7 mouse cellular contexts compared by ENCODE assay signal in the genomic region with DNA sequence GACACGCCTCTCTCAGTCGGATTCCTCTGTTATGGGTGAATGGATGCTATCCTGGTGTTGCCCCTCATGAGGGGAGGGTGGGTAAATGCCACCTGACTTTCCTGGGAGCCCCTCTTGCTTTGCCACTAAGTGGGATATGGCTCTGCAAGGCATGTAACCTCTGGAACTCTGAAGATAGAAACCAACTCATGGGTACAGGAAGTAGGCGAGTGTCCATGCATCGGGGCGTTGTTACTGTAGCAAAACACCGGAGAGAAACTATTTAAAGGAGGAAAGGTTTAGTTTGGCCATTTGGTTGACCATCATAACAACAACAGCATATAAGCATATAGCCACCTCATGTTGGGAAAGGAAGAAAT. TPM values are rescaled to one million over a fixed set of nuclear protein-coding genes. Genes with fewer than 3 reads are reported as not detected.
DNase-seq lines count a peak whose midpoint lies in the region; ATAC-seq and TF ChIP-seq lines count a peak whose summit lies in the region.

No protein-coding gene starts in this region.

- peak overlapping the region; percentile 5; the same call in 1 of the 2 replicates for H3K4me3 ChIP-seq in spleen, adult 2 months (ENCODE audit: extremely low read depth, insufficient read depth, insufficient read length)
- peak overlapping the region; percentile 29 for H3K4me3 ChIP-seq in forebrain, embryonic 14.5 days (ENCODE audit: low read depth, low read length)
- peak overlapping the region; percentile 51 for H3K4me3 ChIP-seq in liver, embryonic 11.5 days (ENCODE audit: low read depth, low read length)
- peak overlapping the region; percentile 39 for H3K4me3 ChIP-seq in stomach, postnatal 0 days (ENCODE audit: low read depth, low read length)

- H3K4me1 ChIP-seq in spleen, adult 2 months (ENCODE audit: control insufficient read depth, insufficient read depth, insufficient read length), result peaks cover 20% of the 10 kb centered on the region; the same call in 1 of the 2 replicates
- H3K4me1 ChIP-seq in forebrain, embryonic 14.5 days (ENCODE audit: control insufficient read depth, insufficient read depth, low read length), result peaks cover 18% of the 10 kb centered on the region
- peaks cover 21% of the 10 kb centered on the region for H3K4me1 ChIP-seq in liver, embryonic 11.5 days (replicated peaks; ENCODE audit: control insufficient read depth, insufficient read depth, low read length)
- peaks cover 2% of the 10 kb centered on the region; the same call in 1 of the 2 replicates for H3K4me1 ChIP-seq in stomach, postnatal 0 days (replicated peaks; ENCODE audit: control insufficient read depth, insufficient read depth)

- no peaks in the 10 kb centered on the region for H3K27me3 ChIP-seq in spleen, adult 2 months (ENCODE audit: control insufficient read depth, insufficient read depth, low read length)
- H3K27me3 ChIP-seq in forebrain, embryonic 14.5 days (replicated peaks; ENCODE audit: control insufficient read depth, insufficient read depth, low read length), result no peaks in the 10 kb centered on the region
- H3K27me3 ChIP-seq in liver, embryonic 11.5 days (replicated peaks; ENCODE audit: control insufficient read depth, insufficient read depth, low read length), result no peaks in the 10 kb centered on the region
- no peaks in the 10 kb centered on the region for H3K27me3 ChIP-seq in stomach, postnatal 0 days (ENCODE audit: control insufficient read depth, insufficient read depth, low read length)

- no peak for TF ChIP-seq EP300 in stomach, postnatal 0 days (optimal IDR thresholded peaks at IDR 0.05)

- no peak for DNase-seq in spleen, adult 2 months (ENCODE audit: low read depth in 1 of 2, low spot score in 2 of 2)
- no peak for DNase-seq in spleen, postnatal 14 days (ENCODE audit: low spot score in 2 of 2)
- DNase-seq in forebrain, embryonic 14.5 days (ENCODE audit: low spot score), result no peak
- DNase-seq in liver, embryonic 11.5 days (ENCODE audit: low spot score), result no peak
- DNase-seq in stomach, postnatal 0 days (ENCODE audit: low spot score), result no peak
- DNase-seq in right cerebral cortex, adult 2 months (ENCODE audit: low spot score in 2 of 2), result no peak

- H3K9me3 ChIP-seq in forebrain, embryonic 14.5 days (replicated peaks; ENCODE audit: control insufficient read depth, low read length), result no peaks in the 10 kb centered on the region
- no peaks in the 10 kb centered on the region for H3K9me3 ChIP-seq in liver, embryonic 11.5 days (ENCODE audit: control insufficient read depth, low read length)
- no peaks in the 10 kb centered on the region for H3K9me3 ChIP-seq in stomach, postnatal 0 days (ENCODE audit: control insufficient read depth, low read length)

- TF ChIP-seq POLR2A in spleen, adult 2 months (IDR thresholded peaks at IDR 0.05; ENCODE audit: low read depth, low read length), result no peak

- no peaks in the 10 kb centered on the region for H3K36me3 ChIP-seq in spleen, adult 2 months (ENCODE audit: control insufficient read depth, insufficient read depth, low read length)
- 0 out of 2 replicates have a peak, but pooled peaks cover 2% of the 10 kb centered on the region for H3K36me3 ChIP-seq in forebrain, embryonic 14.5 days (ENCODE audit: control insufficient read depth, insufficient read depth, low read length)
- H3K36me3 ChIP-seq in liver, embryonic 11.5 days (ENCODE audit: control insufficient read depth, insufficient read depth, low read length), result no peaks in the 10 kb centered on the region
- H3K36me3 ChIP-seq in stomach, postnatal 0 days (ENCODE audit: control insufficient read depth, insufficient read depth, low read length), result no peaks in the 10 kb centered on the region

- TF ChIP-seq CTCF in spleen, adult 2 months (IDR thresholded peaks at IDR 0.05; ENCODE audit: extremely low read depth, insufficient read depth, insufficient read length, insufficient replicate concordance), result no peak
- TF ChIP-seq CTCF in stomach, postnatal 0 days (IDR thresholded peaks at IDR 0.05; ENCODE audit: low read depth), result no peak

- peak overlapping the region; percentile 53; the same call in 1 of the 2 replicates for H3K27ac ChIP-seq in spleen, adult 2 months (ENCODE audit: insufficient read depth, low read length)
- H3K27ac ChIP-seq in forebrain, embryonic 14.5 days (ENCODE audit: low read depth, low read length), result peak overlapping the region; percentile 49; the same call in 1 of the 2 replicates
- H3K27ac ChIP-seq in liver, embryonic 11.5 days (ENCODE audit: low read depth, low read length), result no peak overlapping the region
- H3K27ac ChIP-seq in stomach, postnatal 0 days (replicated peaks), result 0 out of 2 replicates have a peak overlapping the region, but pooled peaks have one; percentile 56

- peak overlapping the region; percentile 56 for H3K9ac ChIP-seq in forebrain, embryonic 14.5 days (ENCODE audit: low read length)
- peak overlapping the region; percentile 57; the same call in 1 of the 2 replicates for H3K9ac ChIP-seq in liver, embryonic 11.5 days (ENCODE audit: low read depth, low read length)
- no peak overlapping the region for H3K9ac ChIP-seq in stomach, postnatal 0 days (ENCODE audit: low read length)

- ATAC-seq in forebrain, embryonic 14.5 days, result no peak
- no peak for ATAC-seq in liver, embryonic 11.5 days (replicated peaks; ENCODE audit: low FRiP score)
- ATAC-seq in stomach, postnatal 0 days (ENCODE audit: low FRiP score, low TSS enrichment), result no peak
- ATAC-seq in inflammation-experienced regulatory T-cells, adult 6 months, result no peak

- WGBS in spleen, adult 2 months, result 79% methylated on average over 6 of the region's 6 CpGs
- 72% methylated on average over 6 of the region's 6 CpGs for WGBS in forebrain, embryonic 14.5 days
- 76% methylated on average over 6 of the region's 6 CpGs for WGBS in liver, embryonic 11.5 days
- 76% methylated on average over 6 of the region's 6 CpGs for WGBS in stomach, postnatal 0 days

- peak overlapping the region; percentile 50 for H3K4me2 ChIP-seq in forebrain, embryonic 14.5 days (ENCODE audit: low read length)
- peak overlapping the region; percentile 95 for H3K4me2 ChIP-seq in liver, embryonic 11.5 days
- H3K4me2 ChIP-seq in stomach, postnatal 0 days (replicated peaks; ENCODE audit: low read depth), result peak overlapping the region; percentile 55

RNA-seq across cellular contexts. Expression of a gene that starts 1.0 kb away (rescaled TPM):
- polyA plus RNA-seq in spleen, adult 2 months (2012; rRNA removed), result 27.5 and 46.2 TPM in 2 replicates
- 137 and 165 TPM in 2 replicates for polyA plus RNA-seq in forebrain, embryonic 14.5 days (2014; fragmentation: Nextera tagmentation; extraction: Ambion mirVana)
- polyA plus RNA-seq in liver, embryonic 11.5 days (2014; fragmentation: Nextera tagmentation; extraction: Ambion mirVana), result 57.8 and 60.5 TPM in 2 replicates
- polyA plus RNA-seq in stomach, postnatal 0 days (2015; fragmentation: Nextera tagmentation; extraction: Ambion mirVana), result 42.2 and 42.5 TPM in 2 replicates
- polyA plus RNA-seq in inflammation-experienced regulatory T-cells, adult 6 months (2017; shearing (Covaris generic)), result 10 to 100 TPM; 60.2 to 65.9 (median 62.0) TPM

RNA-seq across cellular contexts. Expression of a gene that starts 31.3 kb away (rescaled TPM):
- polyA plus RNA-seq in spleen, adult 2 months (2012; rRNA removed), result not detected in 2 replicates
- polyA plus RNA-seq in forebrain, embryonic 14.5 days (2014; fragmentation: Nextera tagmentation; extraction: Ambion mirVana), result 0.19 and 1.3 TPM in 2 replicates
- polyA plus RNA-seq in liver, embryonic 11.5 days (2014; fragmentation: Nextera tagmentation; extraction: Ambion mirVana), result not detected in 2 replicates
- polyA plus RNA-seq in stomach, postnatal 0 days (2015; fragmentation: Nextera tagmentation; extraction: Ambion mirVana), result 0.11 TPM in 1 of 2 replicates, not detected in the other
- polyA plus RNA-seq in inflammation-experienced regulatory T-cells, adult 6 months (2017; shearing (Covaris generic)), result not detected

RNA-seq across cellular contexts. Expression of a gene that starts 55.0 kb away (rescaled TPM):
- not detected in 2 replicates for polyA plus RNA-seq in spleen, adult 2 months (2012; rRNA removed)
- 4.7 and 7.0 TPM in 2 replicates for polyA plus RNA-seq in forebrain, embryonic 14.5 days (2014; fragmentation: Nextera tagmentation; extraction: Ambion mirVana)
- polyA plus RNA-seq in liver, embryonic 11.5 days (2014; fragmentation: Nextera tagmentation; extraction: Ambion mirVana), result 0.05 TPM in 1 of 2 replicates, not detected in the other
- 0.02 and 0.05 TPM in 2 replicates for polyA plus RNA-seq in stomach, postnatal 0 days (2015; fragmentation: Nextera tagmentation; extraction: Ambion mirVana)
- polyA plus RNA-seq in inflammation-experienced regulatory T-cells, adult 6 months (2017; shearing (Covaris generic)), result not detected
